Mouse (Mus musculus) naive thymus-derived CD4-positive, alpha-beta T cell, adult 2 months (primary cell): ENCODE data around the gene Lrrc32.

Experiments used
- DNase-seq: peaks from one replicate; pipeline ENCODE4 v3.0.0-alpha.2; 2011; ENCODE audit warnings: low read depth

Gene Lrrc32

DNA sequence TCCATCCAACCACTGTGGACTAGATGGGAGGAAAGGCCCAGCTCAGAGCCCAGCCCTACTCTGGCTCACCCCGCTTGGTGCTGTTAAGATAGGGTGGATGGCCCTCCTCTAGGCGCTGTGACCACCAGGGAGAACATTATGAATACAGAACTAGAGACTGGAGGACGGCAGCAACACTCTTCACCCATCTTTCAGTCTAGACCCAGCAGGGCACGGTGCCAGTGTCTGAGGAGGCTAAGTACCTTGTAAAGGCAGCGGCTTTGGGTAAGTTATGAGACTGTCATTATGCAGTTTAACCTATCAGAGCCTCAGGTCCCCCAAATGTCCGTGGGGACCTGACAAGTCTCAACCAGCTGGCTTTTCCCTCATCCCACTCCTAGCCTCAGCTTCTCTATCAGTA lies at the start of gene Lrrc32:
TSS of gene Lrrc32 (plus strand) at position 153 of the 400 bp plus-strand sequence.
- peak; percentile 20 for DNase-seq

DNA sequence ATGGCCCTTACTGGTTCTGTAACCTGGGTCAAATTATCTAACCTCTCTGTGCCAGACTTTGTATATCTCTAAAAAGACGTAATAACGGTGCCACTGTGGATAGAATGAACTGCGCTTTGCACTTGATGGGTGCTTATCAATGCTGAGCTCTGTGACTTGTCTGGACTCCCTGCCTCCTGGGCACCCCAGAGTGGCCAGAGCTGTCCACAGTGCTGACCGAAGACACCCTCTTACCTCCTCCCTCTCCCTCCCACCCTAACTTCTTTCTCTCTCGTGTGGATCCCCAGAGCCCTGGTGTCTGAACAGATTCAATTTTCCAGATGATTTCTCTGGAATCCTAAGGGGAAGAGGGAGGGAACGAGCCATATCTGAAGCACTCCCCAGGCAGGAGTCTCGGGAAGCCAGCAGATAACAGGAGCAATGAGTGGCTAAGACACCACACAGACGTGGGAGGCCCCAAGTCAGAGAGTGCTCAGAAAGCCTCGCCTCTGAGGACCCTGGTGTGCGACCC lies 49.1 kb upstream of the Lrrc32 start, which contains the start of gene Gucy2d:
TSS of gene Gucy2d (plus strand) at position 461 of the 511 bp plus-strand sequence.
- DNase-seq, result no peak

DNA sequence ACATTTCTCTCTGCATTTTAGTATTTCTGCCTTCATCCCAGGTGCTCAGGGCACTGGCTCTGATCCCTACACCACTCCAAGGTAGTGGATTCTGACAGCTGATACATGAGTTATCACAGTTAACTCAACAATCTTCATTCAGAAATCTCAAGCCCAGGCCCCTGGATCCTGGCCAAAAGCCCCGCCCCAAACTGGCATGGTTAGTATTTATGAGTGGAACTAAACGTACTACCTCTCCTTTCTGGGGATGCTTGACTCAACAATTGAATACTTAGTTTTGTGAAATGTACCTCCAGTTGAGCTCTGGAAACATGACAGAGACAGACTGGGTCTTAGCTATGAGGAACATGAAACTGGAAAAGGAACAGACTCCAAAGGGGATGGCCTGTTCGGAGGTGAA lies 42.2 kb upstream of the Lrrc32 start:
- DNase-seq, result no peak

DNA sequence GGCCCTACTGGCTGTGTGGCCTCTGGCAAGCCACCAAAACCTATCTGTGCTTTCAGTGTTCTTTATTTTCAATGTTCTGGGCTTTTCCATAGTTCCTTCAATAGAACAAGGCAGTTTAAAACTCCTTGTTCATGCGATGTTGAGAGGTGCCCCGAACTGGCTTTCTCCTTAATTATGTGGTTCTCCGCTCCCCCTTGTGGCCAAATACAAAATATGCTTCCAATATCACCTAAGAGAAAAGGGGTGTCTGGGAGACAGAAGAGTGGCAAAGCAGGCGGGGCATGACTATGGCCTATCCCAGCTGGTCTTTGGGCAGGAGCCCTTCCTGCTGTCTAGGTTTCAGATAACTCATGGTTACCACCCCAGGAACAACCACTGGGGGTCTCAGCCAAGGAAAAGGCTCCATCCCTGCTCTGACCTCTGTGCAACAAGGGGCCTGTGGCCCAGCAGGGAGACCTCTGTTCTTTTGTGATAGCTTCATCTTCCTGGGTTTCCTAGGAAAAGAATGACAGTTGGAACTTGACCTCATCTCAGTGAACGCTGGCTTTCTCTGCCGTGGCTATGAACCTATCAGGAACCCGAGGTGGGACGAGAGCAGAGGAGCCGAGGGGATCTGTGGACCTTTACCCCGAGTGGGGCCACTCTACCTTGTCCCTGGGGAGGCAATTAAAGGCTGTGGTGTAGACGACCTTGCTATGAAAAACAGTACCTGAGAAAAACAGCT lies 41.3 kb upstream of the Lrrc32 start:
- peak; percentile 52 for DNase-seq

DNA sequence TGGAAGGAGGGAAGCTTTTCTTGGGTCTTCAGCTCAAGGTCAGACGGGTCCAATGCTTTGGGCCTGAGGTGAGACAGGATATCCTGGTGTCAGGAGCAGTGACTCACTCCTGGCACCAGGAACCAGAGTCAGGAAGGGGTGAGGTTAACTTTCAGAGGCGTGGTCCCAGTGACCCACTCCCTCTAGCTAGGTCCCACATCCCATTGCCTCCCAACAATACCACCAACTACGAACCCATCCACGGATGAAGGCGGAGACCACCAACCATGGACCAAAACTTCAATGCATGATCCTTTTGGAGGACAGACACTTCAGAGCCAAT lies 40.8 kb upstream of the Lrrc32 start:
- no peak for DNase-seq

DNA sequence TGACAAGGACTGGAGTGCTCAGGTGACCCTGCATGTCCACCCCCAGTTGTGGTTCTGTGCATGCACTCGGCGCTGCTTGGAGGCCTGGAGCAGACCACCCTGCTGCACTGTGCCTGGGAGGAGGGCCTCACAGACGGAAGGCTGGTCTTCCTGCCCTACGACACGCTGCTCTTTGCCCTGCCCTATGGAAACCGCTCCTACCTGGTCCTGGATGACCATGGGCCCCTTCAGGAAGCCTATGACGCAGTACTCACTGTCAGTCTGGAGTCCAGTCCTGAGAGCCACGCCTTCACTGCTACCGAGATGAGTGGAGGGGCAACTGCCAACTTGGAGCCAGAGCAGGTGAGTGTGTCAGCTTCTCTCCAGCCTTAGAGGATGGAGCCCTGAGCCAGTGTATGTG lies 39.4 kb upstream of the Lrrc32 start:
- DNase-seq, result no peak

DNA sequence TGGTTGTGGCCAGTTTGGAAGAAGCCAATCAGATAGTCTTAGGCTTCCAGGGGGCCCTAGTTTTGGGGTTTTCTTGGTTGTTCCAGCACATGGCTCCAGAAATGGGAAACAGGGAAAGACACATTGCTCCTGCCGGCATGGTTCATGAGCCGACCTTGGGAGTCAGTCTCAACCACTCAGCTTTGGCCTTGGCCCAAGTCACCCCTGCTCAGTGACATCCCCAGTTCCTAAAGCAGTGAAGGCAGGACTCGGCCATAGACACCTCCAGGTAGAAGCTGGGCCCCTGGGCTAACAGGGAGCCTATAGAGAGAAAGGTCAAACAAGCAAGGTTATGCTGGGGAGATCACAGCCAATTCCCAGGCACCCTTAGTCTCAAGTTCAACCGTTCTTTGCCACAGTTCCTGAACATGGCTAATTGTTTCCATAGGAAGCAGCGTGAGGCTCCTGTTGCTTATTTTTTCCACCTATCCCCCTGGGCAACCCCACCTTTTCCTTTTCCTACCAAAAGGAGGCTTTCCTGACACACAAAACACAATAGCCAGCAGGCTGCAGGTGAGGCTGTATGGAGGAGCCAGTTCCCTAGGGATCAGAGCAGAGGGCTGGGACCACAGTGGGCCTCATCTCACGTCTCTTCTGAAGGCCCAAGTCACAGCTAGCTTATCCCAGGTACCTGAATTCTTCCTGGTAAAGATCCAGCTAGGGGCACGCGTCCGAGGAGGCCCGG lies 34.5 kb upstream of the Lrrc32 start:
- DNase-seq, result no peak

DNA sequence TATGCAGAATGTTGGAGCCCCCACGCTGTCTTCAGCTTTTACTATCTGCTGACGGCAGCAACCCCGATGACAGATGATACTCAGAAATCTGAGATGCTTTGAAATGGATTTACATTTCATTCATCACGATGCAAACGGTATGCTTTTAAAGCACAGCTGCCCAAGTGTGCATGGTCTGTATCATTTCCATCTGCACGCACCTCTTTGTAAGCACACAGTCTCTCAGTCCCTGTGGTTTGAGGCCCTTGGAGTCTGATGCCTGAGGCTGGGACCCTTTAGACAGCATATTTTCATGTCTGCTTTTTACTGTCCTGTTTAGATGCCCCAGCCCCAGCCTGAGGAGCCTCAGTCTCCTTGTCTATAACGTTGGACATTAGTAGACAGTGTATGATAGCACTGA lies 28.8 kb upstream of the Lrrc32 start:
- no peak for DNase-seq

DNA sequence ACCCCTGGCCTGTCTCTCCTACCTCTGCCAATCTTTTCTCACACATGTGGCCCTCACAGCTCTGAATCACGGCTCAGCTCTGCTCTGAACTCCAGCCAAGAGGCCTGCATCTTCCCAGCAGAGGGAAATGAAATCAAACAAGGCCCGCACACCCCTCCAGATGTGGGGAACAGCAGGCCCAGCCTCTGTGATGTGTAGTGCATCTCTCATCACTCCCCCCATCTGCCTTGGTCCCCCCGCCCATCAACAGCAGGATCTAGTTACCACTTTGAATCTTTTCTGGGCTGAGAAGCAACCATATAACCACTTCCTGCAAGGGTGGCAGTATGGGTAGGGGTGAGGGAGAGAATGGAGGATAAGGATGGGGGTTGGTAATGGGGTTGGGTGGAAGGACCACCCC lies 20.0 kb upstream of the Lrrc32 start:
- DNase-seq, result peak; percentile 42

DNA sequence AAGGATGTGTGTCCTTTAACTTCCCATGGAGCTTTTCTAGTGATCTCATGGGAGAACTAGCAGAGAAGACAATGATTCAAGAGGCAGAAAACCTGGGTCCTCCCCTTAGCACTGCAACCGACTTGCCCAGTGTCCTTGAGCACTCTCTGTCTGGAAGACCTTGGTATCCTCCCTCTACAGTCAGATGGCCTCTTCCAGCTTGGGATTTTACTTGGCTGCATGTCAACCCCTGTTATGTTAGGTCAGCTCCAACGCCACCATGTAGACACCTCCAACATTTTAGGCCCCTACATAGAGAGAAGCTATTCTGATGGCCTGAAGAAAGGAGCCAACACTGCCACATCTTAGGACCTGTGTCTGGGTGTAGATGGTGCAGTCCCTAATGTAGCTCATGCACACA lies 16.6 kb upstream of the Lrrc32 start:
- no peak for DNase-seq

DNA sequence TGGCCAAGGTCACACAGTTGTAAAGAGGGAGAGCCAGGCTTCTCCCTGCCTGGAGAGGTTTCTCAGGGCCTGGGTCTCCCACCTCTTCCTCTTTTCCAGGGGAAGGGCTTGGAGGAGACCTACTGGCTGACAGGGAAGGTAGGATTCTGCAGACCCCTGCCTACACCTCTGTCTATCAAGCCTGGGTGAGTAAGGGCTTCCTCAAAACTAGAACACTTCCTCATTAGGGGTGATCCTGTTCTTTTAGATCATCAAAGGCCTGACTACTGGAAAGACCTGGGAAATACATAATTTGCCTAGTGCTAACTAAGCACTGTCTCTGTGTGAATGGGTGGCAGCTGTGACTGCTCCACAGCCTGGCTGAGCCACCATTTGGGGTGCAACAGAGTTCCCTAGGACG lies 14.5 kb upstream of the Lrrc32 start:
- no peak for DNase-seq

DNA sequence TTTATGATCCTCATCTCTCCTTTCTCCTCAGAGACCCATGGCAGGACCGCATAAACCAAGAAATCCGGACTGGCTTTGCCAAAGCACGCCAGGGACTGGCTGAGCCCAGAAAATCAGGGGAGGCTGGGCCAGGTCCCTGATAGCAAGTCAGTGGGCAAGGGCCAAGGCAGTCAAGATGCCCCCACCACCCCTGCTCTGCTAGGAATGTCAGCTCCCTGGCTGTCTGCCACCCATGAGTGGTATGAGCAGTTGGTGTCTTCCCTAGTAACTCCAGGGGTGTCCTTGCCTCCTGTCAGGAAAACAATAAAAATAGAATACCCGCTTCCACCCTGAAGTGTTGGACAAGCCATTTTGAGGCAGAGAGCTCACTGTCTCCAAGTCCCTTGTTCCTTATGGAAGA lies 11.9 kb upstream of the Lrrc32 start:
- DNase-seq, result no peak

DNA sequence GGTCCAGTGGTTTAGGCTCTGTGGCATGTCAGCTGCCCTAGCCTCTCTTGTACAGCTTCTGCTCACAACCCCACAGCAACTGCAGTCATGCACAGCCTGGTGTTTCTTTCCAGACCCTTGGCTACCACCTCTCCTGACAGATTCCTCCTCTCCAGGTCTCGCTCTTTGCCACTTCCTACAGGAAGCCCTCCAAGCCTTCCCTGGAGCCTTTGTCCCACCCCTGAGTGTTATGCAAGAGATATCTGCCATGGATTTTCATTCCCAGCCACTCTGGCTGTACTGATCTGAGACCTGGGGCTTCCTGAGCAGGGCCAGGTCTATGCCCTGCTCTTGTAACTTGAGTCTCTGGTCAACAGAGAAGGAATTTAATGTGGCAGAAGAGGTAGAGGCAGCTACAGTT lies 8.6 kb upstream of the Lrrc32 start:
- no peak for DNase-seq

DNA sequence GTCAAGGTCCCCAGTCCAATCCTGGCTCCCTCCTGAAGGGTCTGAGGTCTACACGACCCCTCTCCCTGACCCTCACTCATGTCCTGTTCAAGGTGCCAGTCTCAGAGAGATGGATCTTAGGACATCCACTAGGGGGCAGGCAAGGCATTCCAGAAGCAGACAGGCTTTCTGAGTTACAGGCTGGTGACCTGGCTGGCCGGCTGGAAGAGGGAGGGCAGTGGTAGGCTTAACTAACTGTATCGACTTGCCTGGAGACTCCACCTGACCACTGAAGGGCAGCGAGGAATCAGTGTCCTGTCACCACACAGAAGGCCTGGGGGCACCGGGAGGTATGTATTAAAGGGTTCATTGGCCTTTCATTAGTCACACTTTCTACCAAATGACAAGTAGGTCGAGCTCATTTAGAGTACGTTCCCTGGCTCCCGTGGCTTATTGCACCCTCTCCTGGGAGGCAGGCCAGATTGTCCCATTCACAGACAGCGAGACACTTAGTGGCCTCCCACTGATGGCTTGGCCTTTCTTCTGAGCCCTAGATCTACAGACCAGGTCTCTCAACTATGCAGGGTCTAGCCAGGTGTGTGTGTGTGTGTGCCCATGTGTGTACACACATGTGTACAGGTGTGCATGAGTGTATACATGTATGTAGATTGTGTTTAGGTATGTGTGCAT lies 7.9 kb upstream of the Lrrc32 start:
- DNase-seq, result peak; percentile 79

DNA sequence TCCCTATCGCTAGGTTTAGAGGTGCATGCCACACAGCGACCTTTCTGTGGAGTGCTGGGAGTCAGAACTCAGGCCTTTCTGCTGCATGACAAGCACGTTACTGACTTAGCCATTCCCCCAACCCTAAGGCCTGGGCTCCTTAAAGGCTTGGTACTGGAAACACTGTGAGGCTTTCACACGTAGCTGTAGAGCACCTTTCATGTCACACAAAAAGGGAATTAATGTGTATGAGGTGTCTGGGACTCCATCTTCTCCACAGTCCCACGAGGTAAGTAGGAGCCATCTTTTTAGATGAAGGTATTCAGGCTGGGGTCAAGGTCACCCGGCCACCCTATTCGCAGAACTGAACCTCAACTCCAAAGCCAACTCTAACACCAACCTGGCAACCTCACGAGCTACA lies 7.2 kb upstream of the Lrrc32 start:
- no peak for DNase-seq

DNA sequence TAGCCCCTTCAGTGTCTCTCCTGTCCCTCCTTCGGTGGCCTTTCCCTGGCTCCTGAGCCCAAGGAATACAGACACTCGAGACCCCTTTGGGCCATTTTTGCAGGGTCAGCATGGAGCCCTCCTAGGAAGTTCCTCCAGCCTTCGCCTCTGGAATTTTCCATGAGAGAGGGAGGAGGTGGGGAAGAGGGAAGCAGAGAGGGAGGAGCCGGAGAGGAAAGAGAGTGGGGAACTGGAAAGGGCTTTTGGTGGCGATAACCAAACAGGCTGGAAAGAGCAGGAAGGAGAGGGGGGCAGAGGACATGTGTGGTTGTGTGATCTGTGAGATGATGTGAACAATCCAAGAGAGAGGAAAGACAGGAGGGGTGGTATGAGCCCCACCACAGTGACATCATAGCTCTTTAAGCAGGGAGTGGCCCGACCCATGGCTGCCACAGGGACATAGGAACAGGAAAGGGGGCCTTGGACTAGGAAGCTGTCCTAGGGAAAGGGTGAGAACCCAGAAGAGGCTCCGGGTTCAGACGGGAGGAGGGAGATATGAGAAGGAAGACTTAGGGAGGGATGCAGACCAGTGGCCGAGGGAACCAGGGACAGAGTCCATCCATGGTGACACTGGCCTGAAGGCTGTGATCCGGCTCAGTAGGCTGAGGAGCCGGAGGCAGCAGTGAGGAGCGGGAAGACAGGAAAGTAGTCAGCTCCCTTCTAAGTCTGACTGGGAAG lies 6.4 kb upstream of the Lrrc32 start:
- DNase-seq, result no peak

DNA sequence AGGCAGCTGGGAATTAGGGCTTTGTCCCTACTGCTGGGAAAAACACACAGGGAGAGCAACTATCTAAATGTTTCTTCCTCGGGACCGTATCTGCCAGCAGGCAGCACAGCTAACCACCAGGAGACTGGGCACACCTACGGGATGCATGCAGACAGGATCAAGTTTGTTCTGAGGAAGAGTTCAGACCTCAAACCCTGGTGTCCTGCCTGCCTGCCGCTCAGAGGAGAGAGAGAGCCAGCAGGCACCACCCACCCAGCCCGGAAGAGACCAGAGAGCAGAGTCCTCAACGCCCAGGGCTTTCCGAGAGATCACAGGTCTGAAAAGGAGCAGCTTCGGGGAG lies 5.8 kb upstream of the Lrrc32 start:
- DNase-seq, result no peak

DNA sequence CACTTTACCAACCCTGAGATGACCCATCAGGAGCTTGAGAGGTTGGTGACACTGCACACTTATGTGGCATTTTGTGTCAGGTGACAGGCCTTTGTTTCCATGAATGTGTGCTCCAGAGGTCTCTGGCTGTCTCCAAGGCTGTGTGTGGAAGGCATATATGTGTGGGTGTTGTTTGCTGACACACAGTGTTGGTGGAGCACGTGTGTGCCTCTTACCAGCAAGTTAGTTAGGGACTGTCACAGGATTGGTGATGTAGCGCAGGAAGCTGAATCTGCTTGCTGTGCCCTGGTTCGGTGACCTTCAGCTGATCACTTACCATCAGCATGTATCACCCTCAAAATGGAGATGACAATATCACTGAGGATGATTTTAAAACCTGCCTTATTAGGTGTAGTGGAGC lies 4.2 kb upstream of the Lrrc32 start:
- no peak for DNase-seq

DNA sequence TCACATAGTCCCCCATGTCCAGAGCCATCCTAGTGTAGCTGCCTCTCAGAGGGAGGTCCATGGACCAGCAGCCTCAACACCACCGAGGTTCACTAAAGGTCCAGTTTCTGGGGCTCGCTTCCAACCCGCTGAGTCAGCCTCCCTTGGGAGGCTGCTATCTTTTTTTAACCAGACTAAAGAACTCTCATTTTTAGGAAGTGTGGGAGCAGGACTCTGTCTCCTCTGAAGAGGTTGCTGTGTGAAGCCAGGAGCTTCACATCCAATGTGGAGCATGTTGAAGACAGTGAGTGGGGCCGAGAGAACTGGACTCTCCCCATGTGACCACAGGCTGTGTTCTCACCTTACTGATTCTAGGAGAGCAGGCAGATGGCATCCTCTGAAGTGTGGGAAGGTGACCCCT lies 3.6 kb upstream of the Lrrc32 start:
- no peak for DNase-seq

DNA sequence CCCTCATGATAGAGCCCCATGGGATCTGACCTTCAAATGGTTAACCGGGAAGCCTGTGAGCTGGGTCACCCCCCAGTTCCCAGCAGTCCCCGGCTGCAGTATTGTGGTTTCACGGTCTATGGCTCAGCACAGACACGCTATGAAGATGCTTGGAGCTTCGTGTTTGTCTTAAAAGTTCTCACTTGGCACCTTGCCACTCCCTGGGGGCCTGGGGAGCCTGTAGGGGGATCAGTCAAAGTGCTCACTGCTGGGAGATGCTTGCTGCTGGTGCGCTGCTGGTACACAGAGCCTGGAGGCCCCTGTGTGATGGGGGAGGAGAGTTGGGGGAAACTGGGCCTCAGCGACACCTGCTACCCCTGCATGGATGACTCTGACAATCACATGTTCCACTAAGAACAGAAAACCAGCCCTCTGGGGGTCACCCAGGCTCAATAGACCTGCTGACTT lies 2.6 kb upstream of the Lrrc32 start:
- DNase-seq, result no peak

DNA sequence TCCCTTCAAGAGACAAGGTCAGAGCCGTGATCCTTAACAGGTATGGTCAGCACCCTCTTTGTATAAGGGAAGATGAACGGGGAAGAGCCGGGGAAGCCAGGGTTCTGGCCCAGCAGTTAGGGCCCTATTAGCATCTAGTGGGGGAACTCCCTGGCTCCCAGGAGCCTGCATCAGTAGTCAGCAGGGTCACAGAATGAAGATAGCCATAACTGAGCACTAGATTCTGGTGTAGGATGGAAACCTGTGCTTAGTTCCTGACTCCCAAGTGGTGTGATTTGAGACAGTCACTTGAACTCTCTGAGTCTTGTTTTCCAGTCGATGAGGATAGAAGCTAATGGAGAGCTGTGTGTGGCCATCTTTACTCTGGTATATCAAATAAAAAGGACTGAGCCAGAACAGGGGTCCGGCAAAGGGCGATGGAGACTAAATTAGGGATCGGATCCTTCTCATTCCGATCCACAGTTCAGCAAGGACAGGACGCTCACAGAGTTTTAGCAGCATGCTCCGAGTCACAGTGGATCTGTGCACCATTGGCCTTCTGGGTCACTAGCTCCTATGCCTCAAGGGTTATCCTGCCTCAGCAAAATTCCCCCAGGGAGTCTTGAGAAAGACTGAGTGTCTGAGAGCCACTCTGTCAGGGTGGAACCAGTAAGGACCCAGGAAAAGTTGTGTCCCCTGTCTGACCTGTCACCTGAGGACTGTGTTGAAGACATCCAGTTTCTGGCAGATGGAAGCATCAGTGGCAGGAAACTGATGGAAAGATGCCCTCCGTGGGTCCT lies 1.7 kb upstream of the Lrrc32 start:
- DNase-seq, result no peak
